Mouse (Mus musculus): ENCODE measurements around the gene Apeh.

Gene Apeh

GRCm38 (mm10) chr9:108094184-108094941 is at the start of gene Apeh:
Gene Apeh (minus strand): TSS chr9:108094606.
- peak; percentile 85 for DNase-seq (ENCODE audit: extremely low read depth, low read depth)

DNA sequence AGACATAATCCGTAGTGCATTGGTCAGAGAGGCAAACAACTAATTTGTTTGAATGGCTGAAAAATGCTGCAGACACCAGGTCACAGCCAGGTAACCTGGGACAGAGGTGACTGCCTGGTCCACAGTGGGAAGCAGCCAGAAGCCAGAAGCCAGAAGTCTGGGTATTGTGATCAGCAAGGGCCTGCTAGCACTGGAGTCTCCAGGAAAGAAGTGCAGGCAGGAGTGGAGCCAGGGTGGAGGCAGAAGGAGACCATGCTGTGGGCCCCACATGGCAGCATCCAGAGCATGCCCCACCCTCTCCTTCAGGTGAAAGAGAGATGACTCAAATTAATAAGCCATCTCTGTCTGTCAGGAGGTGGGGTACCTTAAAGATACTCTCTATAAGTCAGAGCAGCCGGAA is 49.1 kb upstream of the Apeh start:
- no peak for DNase-seq (ENCODE audit: extremely low read depth, low read depth)

GRCm38 (mm10) chr9:108141387-108141786 is 47.0 kb upstream of the Apeh start:
- no peak for DNase-seq (ENCODE audit: extremely low read depth, low read depth)

GRCm38 (mm10) chr9:108139963-108140695 is 45.7 kb upstream of the Apeh start:
- no peak for DNase-seq (ENCODE audit: extremely low read depth, low read depth)

DNA sequence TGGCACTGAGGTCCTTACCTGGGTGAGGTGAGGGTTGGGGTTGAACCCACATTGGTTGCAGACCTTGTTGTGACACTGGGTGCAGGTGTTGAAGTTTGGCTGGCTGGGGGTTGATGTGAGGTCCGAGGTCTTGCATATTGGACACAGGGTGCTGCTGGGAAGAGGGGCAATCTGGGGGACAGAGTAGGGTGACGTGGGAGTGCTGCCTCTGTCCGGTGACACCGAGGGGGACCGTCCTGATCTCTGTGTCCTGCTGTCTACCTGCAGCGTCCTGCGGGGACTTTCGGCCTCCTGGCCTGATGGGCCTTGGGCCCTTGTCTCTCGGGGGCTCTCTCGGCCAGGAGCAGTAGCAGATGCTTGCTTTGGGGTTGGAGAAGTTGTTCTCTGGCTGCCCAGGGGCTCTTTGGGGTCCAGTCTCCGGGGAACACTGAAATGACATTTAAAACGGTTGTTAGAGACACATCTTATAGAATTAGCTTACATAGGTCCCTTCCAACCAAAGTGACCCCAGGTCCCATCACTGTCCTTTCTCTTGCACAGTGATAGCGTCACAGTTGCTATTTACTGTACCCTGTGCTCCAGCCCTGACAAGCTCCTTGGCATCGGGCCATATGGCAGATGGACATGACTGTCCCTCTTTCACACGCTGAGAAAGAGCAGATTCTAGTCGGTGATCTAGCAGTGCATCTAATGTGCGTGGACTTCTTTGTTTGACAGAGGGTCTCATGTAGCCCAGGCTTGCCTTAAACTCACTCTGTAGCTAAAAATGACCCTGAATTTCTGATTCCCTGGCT is 45.0 kb upstream of the Apeh start:
- no peak for DNase-seq (ENCODE audit: extremely low read depth, low read depth)

DNA sequence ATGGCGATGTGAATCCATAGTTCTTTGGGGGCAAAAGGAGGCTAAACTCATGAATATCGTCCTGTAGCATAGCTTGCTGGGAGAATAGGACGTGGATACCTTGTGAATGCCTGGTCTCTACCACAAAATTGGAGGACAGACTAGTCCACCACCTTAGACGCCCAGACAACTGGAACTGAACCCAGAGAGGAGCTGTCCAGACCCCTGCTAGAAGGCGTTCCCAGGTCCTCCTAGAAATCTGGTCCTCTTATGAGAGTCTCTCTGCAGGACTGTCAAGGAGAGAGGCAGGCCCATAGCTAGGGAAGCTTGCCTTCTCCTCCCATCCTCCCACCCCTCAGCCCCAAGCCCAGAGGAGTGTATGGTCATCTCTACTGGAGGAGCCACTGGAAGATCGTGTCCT is 43.7 kb upstream of the Apeh start:
- DNase-seq (ENCODE audit: extremely low read depth, low read depth), result no peak

DNA sequence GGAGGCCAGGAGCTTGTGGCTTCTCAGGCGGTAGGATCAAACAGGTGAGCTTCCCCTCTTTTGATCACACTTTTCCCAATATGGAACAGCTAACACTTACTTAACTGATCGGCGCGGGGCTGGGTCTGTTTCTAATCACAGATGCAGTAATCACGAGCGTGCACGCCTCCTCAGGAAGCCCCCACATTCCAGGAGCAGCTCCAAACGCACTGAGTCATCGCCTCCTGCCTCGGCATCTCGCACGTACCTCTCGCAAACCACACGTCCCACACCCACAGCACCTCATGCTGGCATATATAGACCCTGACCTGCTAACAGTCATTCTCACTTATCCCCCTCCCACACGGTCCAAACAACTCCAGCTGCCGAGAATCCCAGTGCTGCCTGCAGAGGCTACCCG is 43.1 kb upstream of the Apeh start:
- no peak for DNase-seq (ENCODE audit: extremely low read depth, low read depth)

GRCm38 (mm10) chr9:108136930-108137462 is 42.6 kb upstream of the Apeh start:
- DNase-seq (ENCODE audit: extremely low read depth, low read depth), result no peak

DNA sequence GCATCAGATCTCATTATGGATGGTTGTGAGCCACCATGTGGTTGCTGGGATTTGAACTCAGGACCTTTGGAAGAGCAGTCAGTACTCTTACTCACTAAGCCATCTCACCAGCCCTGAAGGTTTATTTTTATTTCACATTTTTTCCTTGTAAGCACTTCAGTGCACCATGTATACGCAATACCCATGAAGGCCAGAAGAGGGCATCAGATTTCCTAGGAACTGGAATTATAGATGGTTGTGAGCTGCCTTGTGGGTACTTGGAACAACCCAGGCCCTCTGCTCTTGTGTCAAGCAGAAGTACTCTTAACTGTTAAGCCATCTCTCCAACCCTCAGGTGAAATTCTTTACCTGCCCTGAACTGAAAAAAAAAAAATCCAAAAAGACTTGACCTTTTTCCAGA is 41.8 kb upstream of the Apeh start:
- peak; percentile 59 for DNase-seq (ENCODE audit: extremely low read depth, low read depth)

GRCm38 (mm10) chr9:108135679-108136078 is 41.3 kb upstream of the Apeh start:
- DNase-seq (ENCODE audit: extremely low read depth, low read depth), result peak; percentile 39

DNA sequence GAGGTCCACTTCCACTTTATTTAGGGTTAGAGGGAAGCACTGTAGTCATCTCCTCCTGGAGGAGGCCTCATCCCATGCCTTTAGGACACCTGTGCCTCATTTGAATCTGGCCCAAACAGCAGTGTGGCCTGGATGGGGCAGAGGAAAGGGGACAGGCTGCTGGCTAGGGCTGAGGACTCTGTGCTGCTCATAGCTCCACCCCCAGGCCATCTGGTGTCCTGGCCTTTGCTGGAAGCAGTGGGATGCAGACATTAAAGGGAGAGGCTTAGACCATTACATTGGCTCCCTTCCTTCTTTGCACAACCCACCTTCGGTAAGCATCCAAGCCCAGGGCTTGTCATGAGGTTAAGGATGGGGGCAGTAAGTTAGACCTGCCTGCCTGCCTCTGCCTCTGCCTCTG is 39.1 kb upstream of the Apeh start:
- DNase-seq (ENCODE audit: extremely low read depth, low read depth), result no peak

GRCm38 (mm10) chr9:108132373-108132772 is 38.0 kb upstream of the Apeh start:
- no peak for DNase-seq (ENCODE audit: extremely low read depth, low read depth)

GRCm38 (mm10) chr9:108131502-108131901 is 37.1 kb upstream of the Apeh start:
- DNase-seq (ENCODE audit: extremely low read depth, low read depth), result no peak

- no peak for DNase-seq (ENCODE audit: extremely low read depth, low read depth)
Observed at GRCm38 (mm10) chr9:108129042-108129948, 34.9 kb upstream of the Apeh start.

DNA sequence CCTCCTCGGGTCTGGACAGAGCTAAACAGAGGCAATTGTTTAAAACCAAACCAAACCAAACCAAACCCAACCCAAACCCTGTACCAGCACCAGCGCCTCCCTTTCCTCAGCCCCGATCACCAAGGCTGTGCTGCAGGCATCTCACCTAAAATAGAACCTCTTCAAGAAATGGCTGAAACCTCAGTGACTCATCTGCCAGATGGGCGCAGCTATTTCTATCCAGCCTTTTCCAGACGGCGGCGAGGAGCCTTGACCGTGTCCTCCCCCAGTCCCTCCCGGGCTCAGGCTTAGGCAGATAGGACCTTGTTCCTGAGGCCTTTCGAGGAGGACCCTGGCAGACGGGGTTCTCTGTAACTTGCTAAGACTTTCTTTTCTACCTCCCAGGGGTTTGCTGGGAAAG is 33.8 kb upstream of the Apeh start:
- no peak for DNase-seq (ENCODE audit: extremely low read depth, low read depth)

- DNase-seq (ENCODE audit: extremely low read depth, low read depth), result no peak
Observed at GRCm38 (mm10) chr9:108126436-108127180, 32.2 kb upstream of the Apeh start.

- DNase-seq (ENCODE audit: extremely low read depth, low read depth), result no peak
Observed at GRCm38 (mm10) chr9:108125731-108126130, 31.3 kb upstream of the Apeh start.

- no peak for DNase-seq (ENCODE audit: extremely low read depth, low read depth)
Observed at GRCm38 (mm10) chr9:108123916-108124315, 29.5 kb upstream of the Apeh start.

- DNase-seq (ENCODE audit: extremely low read depth, low read depth), result no peak
Observed at GRCm38 (mm10) chr9:108121170-108121969, 27.0 kb upstream of the Apeh start.
